Mouse (Mus musculus): ENCODE measurements around the gene Tssc4. TPM values are rescaled to one million over a fixed set of nuclear protein-coding genes. Genes with fewer than 3 reads are reported as not detected.

Gene Tssc4
- total and polyA plus RNA-seq, 3 experiments: 44.1 to 55.1 (median 49.8) TPM

- no peak for TF ChIP-seq ZMIZ1 (IDR thresholded peaks at IDR 0.05; ENCODE audit: low read depth, low read length)
- H3K79me2 ChIP-seq (replicated peaks; ENCODE audit: control insufficient read depth, extremely low read depth, insufficient read depth, poor library complexity, severe bottlenecking): no peaks in the 10 kb centered on the region
- H3K9ac ChIP-seq (ENCODE audit: insufficient read depth, low read depth): no peak overlapping the region
- H3K27me3 ChIP-seq (replicated peaks): peaks cover 65% of the 10 kb centered on the region
- H3K36me3 ChIP-seq (replicated peaks in 1 of 2; ENCODE audit: control insufficient read depth in 1 of 2, insufficient read depth in 1 of 2, low read length in 1 of 2): no peaks in the 10 kb centered on the region
- peaks cover 9% of the 10 kb centered on the region for H3K9me3 ChIP-seq (replicated peaks; ENCODE audit: low read length)
- no peak overlapping the region for H3K27ac ChIP-seq (ENCODE audit: insufficient read depth, low read depth)
- dilution Hi-C loops (cut with MboI; ENCODE audit: extremely low pct_ligation_motif_present, extremely low pct_unique_long_range_greater_than_20kb, low sequenced_read_pairs) (no loop called here), in situ Hi-C loops (cut with MboI; ENCODE audit: low pct_ligation_motif_present, low pct_unique_long_range_greater_than_20kb, low sequenced_read_pairs) (no loop called here)
- H3K4me1 ChIP-seq (ENCODE audit: control insufficient read depth in 1 of 2, insufficient read depth in 2 of 2): peaks cover 4 to 15% of the 10 kb centered on the region in 2 experiments; a peak in 3 of 4 replicates
- no peak overlapping the region for H3K4me3 ChIP-seq (replicated peaks in 1 of 3; ENCODE audit: low read depth in 2 of 3, low read length in 2 of 3, poor library complexity in 1 of 3)
- no peak for DNase-seq (ENCODE audit: extremely low read depth)
- H3K4me2 ChIP-seq (ENCODE audit: insufficient read depth, low read depth, poor library complexity, severe bottlenecking): no peak overlapping the region
Observed at GRCm38 (mm10) chr7:143119407-143119806, 50.4 kb downstream of the Tssc4 start.

- no peak for TF ChIP-seq GABPA (IDR thresholded peaks at IDR 0.05; ENCODE audit: insufficient replicate concordance, low read depth, low read length)
- TF ChIP-seq ZKSCAN1 (IDR thresholded peaks at IDR 0.05; ENCODE audit: borderline replicate concordance, low read depth, low read length): no peak
- TF ChIP-seq ETS1 (conservative IDR thresholded peaks at IDR 0.05; ENCODE audit: low read depth, low read length): no peak
- no peak for TF ChIP-seq JUND (conservative IDR thresholded peaks at IDR 0.05; ENCODE audit: low read depth, low read length)
- no peak for TF ChIP-seq IRF4 (IDR thresholded peaks at IDR 0.05; ENCODE audit: low read depth, low read length)
- no peak for TF ChIP-seq MAX (IDR thresholded peaks at IDR 0.05; ENCODE audit: low read length)
- no peak for TF ChIP-seq ZMIZ1 (IDR thresholded peaks at IDR 0.05; ENCODE audit: low read depth, low read length)
- peaks cover 4 to 15% of the 10 kb centered on the region in 2 experiments; a peak in 3 of 4 replicates for H3K4me1 ChIP-seq (ENCODE audit: control insufficient read depth in 1 of 2, insufficient read depth in 2 of 2)
- no peak overlapping the region for H3K27ac ChIP-seq (ENCODE audit: insufficient read depth, low read depth)
- H3K9me3 ChIP-seq (replicated peaks; ENCODE audit: low read length): peaks cover 5% of the 10 kb centered on the region
- H3K36me3 ChIP-seq (replicated peaks in 1 of 2; ENCODE audit: control insufficient read depth in 1 of 2, insufficient read depth in 1 of 2, low read length in 1 of 2): no peaks in the 10 kb centered on the region
- H3K4me3 ChIP-seq (replicated peaks in 1 of 3; ENCODE audit: low read depth in 2 of 3, low read length in 2 of 3, poor library complexity in 1 of 3): no peak overlapping the region
- H3K4me2 ChIP-seq (ENCODE audit: insufficient read depth, low read depth, poor library complexity, severe bottlenecking): no peak overlapping the region
- peaks cover 68% of the 10 kb centered on the region for H3K27me3 ChIP-seq (replicated peaks)
- no peak overlapping the region for H3K9ac ChIP-seq (ENCODE audit: insufficient read depth, low read depth)
- dilution Hi-C loops (cut with MboI; ENCODE audit: extremely low pct_ligation_motif_present, extremely low pct_unique_long_range_greater_than_20kb, low sequenced_read_pairs) (no loop called here), in situ Hi-C loops (cut with MboI; ENCODE audit: low pct_ligation_motif_present, low pct_unique_long_range_greater_than_20kb, low sequenced_read_pairs) (no loop called here)
- H3K79me2 ChIP-seq (replicated peaks; ENCODE audit: control insufficient read depth, extremely low read depth, insufficient read depth, poor library complexity, severe bottlenecking): no peaks in the 10 kb centered on the region
- peak; percentile 18 for DNase-seq (ENCODE audit: extremely low read depth)
Observed at GRCm38 (mm10) chr7:143119826-143120225, 50.8 kb downstream of the Tssc4 start.

Other genes with a start within 250 kb of the Tssc4 start
- not detected in 2 replicates for gene Th, start 138.1 kb upstream of the Tssc4 start, total RNA-seq (2012; rRNA removed)
- not detected in 2 replicates for gene Th, start 138.1 kb upstream of the Tssc4 start, total RNA-seq (2014; rRNA removed)
- gene Th, start 138.1 kb upstream of the Tssc4 start, polyA plus RNA-seq (2012; ENCODE audit: insufficient read length, low read depth): not detected in 2 replicates
- gene Ascl2, start 100.0 kb upstream of the Tssc4 start, total RNA-seq (2012; rRNA removed): not detected in 2 replicates
- not detected in 2 replicates for gene Ascl2, start 100.0 kb upstream of the Tssc4 start, total RNA-seq (2014; rRNA removed)
- not detected in 2 replicates for gene Ascl2, start 100.0 kb upstream of the Tssc4 start, polyA plus RNA-seq (2012; ENCODE audit: insufficient read length, low read depth)
- 27.2 and 28.2 TPM in 2 replicates for gene Tspan32, start 64.2 kb upstream of the Tssc4 start, total RNA-seq (2012; rRNA removed)
- 34.5 and 40.5 TPM in 2 replicates for gene Tspan32, start 64.2 kb upstream of the Tssc4 start, total RNA-seq (2014; rRNA removed)
- gene Tspan32, start 64.2 kb upstream of the Tssc4 start, polyA plus RNA-seq (2012; ENCODE audit: insufficient read length, low read depth): 28.6 and 29.9 TPM in 2 replicates
- 275 and 327 TPM in 2 replicates for gene Cd81, start 16.5 kb upstream of the Tssc4 start, total RNA-seq (2012; rRNA removed)
- 334 and 352 TPM in 2 replicates for gene Cd81, start 16.5 kb upstream of the Tssc4 start, total RNA-seq (2014; rRNA removed)
- 318 and 325 TPM in 2 replicates for gene Cd81, start 16.5 kb upstream of the Tssc4 start, polyA plus RNA-seq (2012; ENCODE audit: insufficient read length, low read depth)
- gene Trpm5, start 25.4 kb downstream of the Tssc4 start, total RNA-seq (2012; rRNA removed): 1.3 and 1.5 TPM in 2 replicates
- gene Trpm5, start 25.4 kb downstream of the Tssc4 start, total RNA-seq (2014; rRNA removed): 1.1 and 1.4 TPM in 2 replicates
- gene Trpm5, start 25.4 kb downstream of the Tssc4 start, polyA plus RNA-seq (2012; ENCODE audit: insufficient read length, low read depth): 1.7 and 3.0 TPM in 2 replicates
- not detected in 2 replicates for gene Kcnq1, start 37.1 kb downstream of the Tssc4 start, total RNA-seq (2012; rRNA removed)
- not detected in 2 replicates for gene Kcnq1, start 37.1 kb downstream of the Tssc4 start, total RNA-seq (2014; rRNA removed)
- not detected in 2 replicates for gene Kcnq1, start 37.1 kb downstream of the Tssc4 start, polyA plus RNA-seq (2012; ENCODE audit: insufficient read length, low read depth)